Mouse (Mus musculus) midbrain, embryonic 10.5 days (tissue): ENCODE measurements around the gene Cdhr1. TPM values are rescaled to one million over a fixed set of nuclear protein-coding genes. Genes with fewer than 3 reads are reported as not detected.

Experiments used
- DNase-seq: peaks from one replicate; pipeline ENCODE4 v3.0.0-alpha.2; 2017; ENCODE audit warnings: low spot score
- H3K27ac ChIP-seq: fragments of 300-500 bp; sonication (generic); replicated peaks from 2 replicates; pipeline ENCODE4 v1.5.1; 2016; ENCODE audit warnings: mild to moderate bottlenecking
- H3K27me3 ChIP-seq: fragments of 300-500 bp; sonication (generic); 2 replicates; pipeline ENCODE4 v1.6.1; 2016; ENCODE audit warnings: low read depth, mild to moderate bottlenecking; ENCODE audit not compliant: poor library complexity, severe bottlenecking
- H3K36me3 ChIP-seq: fragments of 300-500 bp; sonication (generic); 2 replicates; pipeline ENCODE4 v1.6.1; 2016; ENCODE audit warnings: mild to moderate bottlenecking, moderate library complexity
- H3K4me1 ChIP-seq: fragments of 300-500 bp; sonication (generic); 2 replicates; pipeline ENCODE4 v1.6.1; 2016
- H3K4me3 ChIP-seq: fragments of 300-500 bp; sonication (generic); 2 replicates; pipeline ENCODE4 v1.5.1; 2016; ENCODE audit warnings: mild to moderate bottlenecking, moderate library complexity
- H3K9me3 ChIP-seq: fragments of 300-500 bp; sonication (generic); replicated peaks from 2 replicates; pipeline ENCODE4 v1.6.1; 2016; ENCODE audit warnings: mild to moderate bottlenecking
- WGBS: fragments of 180-500 bp; shearing (Covaris S2); methylation state at CpG from one replicate; pipeline ENCODE4 v1.1.7; 2016; 5-methylcytosine and 5-hydroxymethylcytosine counted together
- polyA plus RNA-seq: library from polyadenylated mRNA; unstranded; fragments of >200 nt; fragmentation: Nextera tagmentation; extraction: Ambion mirVana; gene quantifications from 2 replicates; pipeline ENCODE4 v1.2.1, GENCODE M21; 2016

The Cdhr1 gene
- polyA plus RNA-seq, 1 experiment from 2014 or later: 0.11 TPM

DNA sequence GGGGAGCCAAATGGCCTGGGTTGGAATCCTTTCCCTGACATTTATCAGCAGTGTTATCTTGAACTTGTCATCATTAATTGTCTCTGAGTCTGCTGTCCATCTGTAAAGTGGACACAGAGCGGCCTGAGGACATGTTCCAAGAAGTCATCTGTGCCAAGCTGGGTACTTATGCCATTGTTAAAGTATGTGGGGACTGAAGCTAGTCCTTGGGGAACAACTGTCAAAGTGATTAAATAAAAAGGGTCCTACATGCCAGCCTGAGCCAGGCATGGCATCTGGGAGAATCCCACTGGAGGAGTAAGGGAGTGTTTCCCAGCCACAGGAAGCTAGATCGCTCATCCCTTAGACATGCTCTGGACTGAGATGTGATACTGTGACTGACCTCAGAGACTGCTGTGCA lies 12.3 kb upstream of the Cdhr1 start:
- H3K27ac ChIP-seq: no peak overlapping the region
- H3K4me3 ChIP-seq: no peak overlapping the region
- H3K9me3 ChIP-seq: no peaks in the 10 kb centered on the region
- no peak for DNase-seq
- WGBS: 87% methylated on average over 2 of the region's 2 CpGs
- H3K27me3 ChIP-seq: no peaks in the 10 kb centered on the region
- no peaks in the 10 kb centered on the region for H3K36me3 ChIP-seq
- H3K4me1 ChIP-seq: no peaks in the 10 kb centered on the region

GRCm38 (mm10) chr14:37109975-37110374 lies 11.8 kb upstream of the Cdhr1 start:
- H3K27ac ChIP-seq: no peak overlapping the region
- H3K36me3 ChIP-seq: no peaks in the 10 kb centered on the region
- H3K4me1 ChIP-seq: no peaks in the 10 kb centered on the region
- H3K9me3 ChIP-seq: no peaks in the 10 kb centered on the region
- H3K27me3 ChIP-seq: no peaks in the 10 kb centered on the region
- WGBS: 81% methylated on average over 9 of the region's 9 CpGs
- no peak for DNase-seq
- H3K4me3 ChIP-seq: no peak overlapping the region

DNA sequence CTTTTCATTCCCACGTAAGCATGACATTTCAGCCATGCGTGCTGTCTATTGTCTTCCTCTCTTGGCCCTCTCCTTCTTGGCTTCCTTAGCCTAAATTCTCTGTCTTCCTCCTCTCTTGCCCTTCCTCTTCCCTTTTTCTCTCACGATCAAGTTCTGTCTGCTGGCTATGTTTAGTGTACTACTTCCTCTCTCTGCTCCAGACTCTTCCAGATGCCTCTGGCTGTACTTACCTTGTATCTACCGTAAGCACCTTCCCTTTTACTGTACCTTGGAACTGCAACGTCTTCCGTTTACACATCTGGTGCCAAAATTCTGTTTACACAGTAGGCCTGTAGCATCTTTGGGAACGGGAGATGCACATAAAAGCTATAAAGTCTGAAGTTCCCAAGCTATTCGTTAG lies 11.3 kb upstream of the Cdhr1 start:
- no peak overlapping the region for H3K4me3 ChIP-seq
- no peak overlapping the region for H3K27ac ChIP-seq
- no peaks in the 10 kb centered on the region for H3K9me3 ChIP-seq
- H3K27me3 ChIP-seq: no peaks in the 10 kb centered on the region
- WGBS: 87% methylated on average over 8 of the region's 8 CpGs
- no peaks in the 10 kb centered on the region for H3K4me1 ChIP-seq
- DNase-seq: no peak
- H3K36me3 ChIP-seq: no peaks in the 10 kb centered on the region

DNA sequence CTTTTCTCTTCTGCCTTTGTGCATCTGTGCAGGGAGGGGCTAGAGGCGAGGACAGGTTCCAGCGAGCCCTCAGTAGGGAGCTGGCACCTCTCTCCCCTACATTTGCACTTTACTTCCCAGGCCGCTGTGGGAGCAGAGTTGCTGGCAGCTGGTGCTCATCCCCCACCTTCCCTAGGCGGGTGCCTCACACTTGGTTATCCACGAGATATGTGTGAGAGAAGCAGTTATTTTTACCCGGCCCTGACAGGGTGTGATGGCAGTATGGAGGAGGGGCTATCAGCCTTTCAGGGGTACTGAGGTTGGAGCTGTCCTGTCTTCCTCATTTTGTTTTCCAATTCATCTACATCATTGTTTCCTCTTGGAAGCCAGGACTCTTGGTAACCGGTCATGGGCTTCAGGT lies 7.7 kb upstream of the Cdhr1 start:
- no peak overlapping the region for H3K27ac ChIP-seq
- no peaks in the 10 kb centered on the region for H3K9me3 ChIP-seq
- H3K4me1 ChIP-seq: no peaks in the 10 kb centered on the region
- DNase-seq: no peak
- 45% methylated on average over 7 of the region's 7 CpGs for WGBS
- no peaks in the 10 kb centered on the region for H3K36me3 ChIP-seq
- no peak overlapping the region for H3K4me3 ChIP-seq
- no peaks in the 10 kb centered on the region for H3K27me3 ChIP-seq

DNA sequence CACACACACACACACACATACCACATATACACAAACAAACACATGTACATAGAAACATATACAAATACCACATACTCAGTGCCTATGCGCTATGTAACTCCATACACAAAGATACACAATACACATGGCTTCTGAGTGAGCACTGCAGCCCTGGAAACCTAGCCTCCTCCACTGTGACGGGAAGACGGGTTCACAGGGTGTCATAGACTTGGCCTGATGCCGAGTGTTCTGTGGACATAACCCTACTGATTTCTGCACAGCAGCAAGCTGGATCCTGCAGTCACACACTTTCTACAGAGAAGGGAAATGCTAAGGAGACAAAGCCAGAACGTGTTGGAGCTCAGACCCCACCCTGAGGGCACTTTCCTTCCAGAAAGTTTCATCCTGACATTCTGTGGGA lies 6.6 kb upstream of the Cdhr1 start:
- no peak overlapping the region for H3K4me3 ChIP-seq
- no peaks in the 10 kb centered on the region for H3K9me3 ChIP-seq
- DNase-seq: no peak
- H3K27me3 ChIP-seq: peaks cover under 1% of the 10 kb centered on the region; the same call in 1 of the 2 replicates
- H3K36me3 ChIP-seq: no peaks in the 10 kb centered on the region
- no peak overlapping the region for H3K27ac ChIP-seq
- H3K4me1 ChIP-seq: no peaks in the 10 kb centered on the region
- WGBS: 78% methylated on average over 5 of the region's 5 CpGs

DNA sequence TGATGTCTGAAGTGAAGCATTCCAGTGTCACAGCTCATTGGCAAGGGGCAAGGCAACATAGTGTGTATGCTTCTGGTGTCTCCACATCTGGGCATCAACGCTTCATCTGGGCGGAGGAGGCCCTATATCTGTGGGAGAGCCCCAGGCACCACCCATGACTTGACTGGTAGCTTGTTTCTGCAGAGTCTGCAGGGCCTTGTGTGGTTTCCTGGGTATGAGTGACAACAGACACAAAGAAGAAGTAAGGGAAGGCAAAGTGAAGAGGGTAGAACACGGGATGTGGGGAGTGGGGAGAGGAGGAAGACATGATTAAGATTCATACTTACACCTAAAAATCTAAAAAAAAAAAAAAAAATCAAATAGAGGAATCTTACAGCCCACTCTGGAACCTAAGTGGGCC lies 4.3 kb upstream of the Cdhr1 start:
- Histone ChIP-seq H3K36me3 (no peaks in the 10 kb centered on the region), H3K27ac (no peak overlapping the region), H3K27me3 (peaks cover 23% of the 10 kb centered on the region), H3K4me1 (peaks cover 10% of the 10 kb centered on the region), H3K4me3 (no peak overlapping the region), H3K9me3 (no peaks in the 10 kb centered on the region)
- no peak for DNase-seq
- 84% methylated on average over 3 of the region's 3 CpGs for WGBS

- Histone ChIP-seq H3K36me3 (no peaks in the 10 kb centered on the region), H3K4me1 (peaks cover 10% of the 10 kb centered on the region), H3K27ac (no peak overlapping the region), H3K9me3 (no peaks in the 10 kb centered on the region), H3K27me3 (peaks cover 32% of the 10 kb centered on the region), H3K4me3 (no peak overlapping the region)
- no peak for DNase-seq
- WGBS: 81% methylated on average over 5 of the region's 5 CpGs
Measured at GRCm38 (mm10) chr14:37101531-37101930, 3.4 kb upstream of the Cdhr1 start.

DNA sequence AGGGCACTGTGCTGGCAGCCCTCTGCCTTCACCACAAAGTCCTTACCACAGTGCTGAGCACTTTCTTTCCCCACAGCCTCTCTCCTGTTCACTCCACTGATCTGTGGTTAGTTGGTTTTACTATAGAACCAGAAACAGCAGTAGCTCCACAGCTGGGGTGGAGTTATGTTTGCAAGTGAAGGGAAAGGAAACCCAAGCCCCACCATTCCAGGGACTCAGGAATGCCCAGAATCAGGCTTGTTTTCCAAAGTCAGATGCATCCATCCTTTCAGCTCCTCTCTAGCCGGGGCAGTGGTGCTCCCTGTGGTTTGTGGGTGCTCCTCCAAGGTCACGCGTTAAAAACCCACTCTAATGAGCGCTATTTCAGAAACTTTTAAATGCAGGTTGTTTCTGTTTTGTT lies 2.6 kb downstream of the Cdhr1 start:
- WGBS: 77% methylated on average over 4 of the region's 4 CpGs
- Histone ChIP-seq H3K4me1 (peaks cover 15% of the 10 kb centered on the region), H3K36me3 (no peaks in the 10 kb centered on the region), H3K27me3 (peaks cover 37% of the 10 kb centered on the region), H3K4me3 (no peak overlapping the region), H3K27ac (no peak overlapping the region), H3K9me3 (no peaks in the 10 kb centered on the region)
- DNase-seq: no peak

- Histone ChIP-seq H3K36me3 (no peaks in the 10 kb centered on the region), H3K4me3 (no peak overlapping the region), H3K4me1 (peaks cover 15% of the 10 kb centered on the region), H3K9me3 (no peaks in the 10 kb centered on the region), H3K27me3 (peaks cover 33% of the 10 kb centered on the region), H3K27ac (no peak overlapping the region)
- WGBS: 79% methylated on average over 6 of the region's 6 CpGs
- DNase-seq: no peak
Measured at GRCm38 (mm10) chr14:37094436-37094835, 3.7 kb downstream of the Cdhr1 start.

DNA sequence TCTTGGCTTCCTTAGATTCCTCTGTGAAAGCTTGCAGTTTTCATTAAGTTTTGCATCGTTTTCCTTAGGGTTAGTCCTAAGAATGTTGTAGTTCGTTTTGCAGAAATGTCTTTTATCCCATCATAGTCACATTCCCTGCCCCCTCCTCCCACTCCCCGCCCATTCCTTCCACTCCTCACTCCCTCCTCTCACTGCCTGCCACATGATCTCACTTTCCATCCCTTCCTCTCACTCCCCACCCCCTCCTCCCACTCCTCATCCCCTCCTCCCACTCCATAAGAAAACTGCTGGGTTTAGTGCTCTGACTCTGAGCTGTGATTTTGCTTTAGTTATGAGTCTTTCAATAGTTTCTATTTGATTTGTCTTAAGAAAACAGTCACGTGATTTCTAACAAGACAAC lies 14.4 kb downstream of the Cdhr1 start:
- no peak for DNase-seq
- Histone ChIP-seq H3K27ac (no peak overlapping the region), H3K4me3 (no peak overlapping the region), H3K9me3 (no peaks in the 10 kb centered on the region), H3K27me3 (no peaks in the 10 kb centered on the region), H3K4me1 (peaks cover 5% of the 10 kb centered on the region), H3K36me3 (no peaks in the 10 kb centered on the region)
- WGBS: 31% methylated on average over 4 of the region's 4 CpGs

GRCm38 (mm10) chr14:37080724-37081123 lies 17.4 kb downstream of the Cdhr1 start:
- H3K9me3 ChIP-seq: no peaks in the 10 kb centered on the region
- H3K4me1 ChIP-seq: peaks cover 5% of the 10 kb centered on the region
- no peak for DNase-seq
- 90% methylated on average over 1 of the region's 1 CpGs for WGBS
- no peak overlapping the region for H3K27ac ChIP-seq
- H3K27me3 ChIP-seq: no peaks in the 10 kb centered on the region
- H3K36me3 ChIP-seq: no peaks in the 10 kb centered on the region
- no peak overlapping the region for H3K4me3 ChIP-seq

DNA sequence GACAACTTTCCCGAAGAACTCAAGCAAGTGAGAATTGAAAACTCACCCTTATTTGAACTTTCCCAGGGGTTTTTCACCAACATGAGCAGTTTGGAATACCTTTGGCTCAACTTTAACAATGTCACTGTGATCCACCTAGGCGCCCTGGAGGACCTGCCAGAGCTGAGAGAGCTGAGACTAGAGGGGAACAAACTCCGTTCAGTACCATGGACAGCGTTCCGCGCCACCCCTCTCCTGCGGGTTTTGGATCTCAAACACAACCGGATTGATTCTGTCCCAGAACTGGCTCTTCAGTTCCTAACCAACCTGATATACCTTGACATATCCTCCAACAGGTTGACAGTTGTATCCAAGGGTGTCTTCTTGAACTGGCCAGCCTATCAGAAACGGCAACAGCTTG lies 29.6 kb downstream of the Cdhr1 start:
- DNase-seq: peak; percentile 52
- Histone ChIP-seq H3K9me3 (no peaks in the 10 kb centered on the region), H3K27ac (no peak overlapping the region), H3K36me3 (no peaks in the 10 kb centered on the region), H3K27me3 (no peaks in the 10 kb centered on the region), H3K4me1 (no peaks in the 10 kb centered on the region), H3K4me3 (no peak overlapping the region)
- 19% methylated on average over 9 of the region's 9 CpGs for WGBS

- H3K4me3 ChIP-seq: no peak within 1 kb of the TSS
- H3K27ac ChIP-seq: no peak within 1 kb of the TSS
- no peak for DNase-seq
- H3K27me3 ChIP-seq: no peaks in the 10 kb centered on the region
- no peaks in the 10 kb centered on the region for H3K4me1 ChIP-seq
- WGBS: 80% methylated on average over 5 of the region's 5 CpGs
- no peaks in the 10 kb centered on the region for H3K36me3 ChIP-seq
- H3K9me3 ChIP-seq: no peaks in the 10 kb centered on the region
Measured at GRCm38 (mm10) chr14:37067629-37068028, 30.5 kb downstream of the Cdhr1 start, which contains the start of gene Lrit2. Gene Lrit2, plus strand, starts transcription at chr14:37067929.

GRCm38 (mm10) chr14:37066636-37067035 lies 31.5 kb downstream of the Cdhr1 start:
- H3K27ac ChIP-seq: no peak overlapping the region
- no peaks in the 10 kb centered on the region for H3K9me3 ChIP-seq
- DNase-seq: no peak
- WGBS: 75% methylated on average over 2 of the region's 2 CpGs
- H3K36me3 ChIP-seq: no peaks in the 10 kb centered on the region
- H3K4me3 ChIP-seq: no peak overlapping the region
- no peaks in the 10 kb centered on the region for H3K4me1 ChIP-seq
- H3K27me3 ChIP-seq: no peaks in the 10 kb centered on the region
